Mouse (Mus musculus) hindbrain, embryonic 12.5 days (tissue): ENCODE measurements around the gene Ubald2. TPM values are rescaled to one million over a fixed set of nuclear protein-coding genes. Genes with fewer than 3 reads are reported as not detected.
A peak's percentile ranks its signal among the peaks of the same experiment; 100 is the strongest.

Experiments used
- ATAC-seq: fragments of 200-750 bp; cut with Nextera tagmentation; 2 replicates; pipeline ENCODE4 v1.8.0; 2017; ENCODE audit warnings: moderate TSS enrichment; ENCODE audit not compliant: low FRiP score
- H3K27ac ChIP-seq: fragments of 300-500 bp; sonication (generic); 2 replicates; pipeline ENCODE4 v1.5.1; 2016; ENCODE audit warnings: mild to moderate bottlenecking
- H3K27me3 ChIP-seq: fragments of 300-500 bp; sonication (generic); 2 replicates; pipeline ENCODE4 v1.6.1; 2016; ENCODE audit warnings: mild to moderate bottlenecking
- H3K36me3 ChIP-seq: fragments of 300-500 bp; sonication (generic); 2 replicates; pipeline ENCODE4 v1.6.1; 2016; ENCODE audit warnings: mild to moderate bottlenecking
- H3K4me1 ChIP-seq: fragments of 300-500 bp; sonication (generic); 2 replicates; pipeline ENCODE4 v1.6.1; 2016
- H3K4me2 ChIP-seq: fragments of 300-500 bp; sonication (generic); replicated peaks from 2 replicates; pipeline ENCODE4 v1.6.1; 2016; ENCODE audit warnings: mild to moderate bottlenecking
- H3K4me3 ChIP-seq: fragments of 300-500 bp; sonication (generic); 2 replicates; pipeline ENCODE4 v1.5.1; 2016; ENCODE audit warnings: mild to moderate bottlenecking
- H3K9ac ChIP-seq: fragments of 300-500 bp; sonication (generic); 2 replicates; pipeline ENCODE4 v1.6.1; 2016; ENCODE audit warnings: mild to moderate bottlenecking, moderate library complexity
- H3K9me3 ChIP-seq: fragments of 300-500 bp; sonication (generic); replicated peaks from 2 replicates; pipeline ENCODE4 v1.6.1; 2016; ENCODE audit warnings: mild to moderate bottlenecking
- WGBS: fragments of 180-500 bp; shearing (Covaris S2); methylation state at CpG from one replicate; pipeline ENCODE4 v1.1.7; 2016; 5-methylcytosine and 5-hydroxymethylcytosine counted together
- polyA plus RNA-seq: library from polyadenylated mRNA; unstranded; fragments of >200 nt; fragmentation: Nextera tagmentation; extraction: Ambion mirVana; gene quantifications from 2 replicates; pipeline ENCODE4 v1.2.1, GENCODE M21; 2016

Gene Ubald2
- polyA plus RNA-seq, 1 experiment from 2014 or later: 50.6 TPM

- Histone ChIP-seq H3K4me2 (no peak overlapping the region), H3K9me3 (no peaks in the 10 kb centered on the region), H3K36me3 (peaks cover 32% of the 10 kb centered on the region), H3K9ac (no peak overlapping the region), H3K27ac (no peak overlapping the region), H3K4me3 (no peak overlapping the region), H3K4me1 (peaks cover 33% of the 10 kb centered on the region), H3K27me3 (no peaks in the 10 kb centered on the region)
- ATAC-seq: no peak
- 82% methylated on average over 19 of the region's 19 CpGs for WGBS
Observed at GRCm38 (mm10) chr11:116439269-116440240, 5.7 kb downstream of the Ubald2 start.

GRCm38 (mm10) chr11:116440408-116441068, 6.6 kb downstream of the Ubald2 start:
- Histone ChIP-seq H3K4me2 (no peak overlapping the region), H3K9ac (no peak overlapping the region), H3K27ac (0 out of 2 replicates have a peak overlapping the region, but pooled peaks have one; percentile 35), H3K27me3 (no peaks in the 10 kb centered on the region), H3K4me1 (peaks cover 29% of the 10 kb centered on the region), H3K4me3 (no peak overlapping the region), H3K9me3 (no peaks in the 10 kb centered on the region), H3K36me3 (peaks cover 32% of the 10 kb centered on the region)
- WGBS: 88% methylated on average over 7 of the region's 7 CpGs
- ATAC-seq: no peak

GRCm38 (mm10) chr11:116442129-116442866, 8.4 kb downstream of the Ubald2 start:
- WGBS: 82% methylated on average over 15 of the region's 15 CpGs
- Histone ChIP-seq H3K27me3 (peaks cover 12% of the 10 kb centered on the region), H3K9ac (no peak overlapping the region), H3K4me3 (no peak overlapping the region), H3K4me2 (no peak overlapping the region), H3K27ac (no peak overlapping the region), H3K4me1 (peaks cover 16% of the 10 kb centered on the region), H3K36me3 (peaks cover 16% of the 10 kb centered on the region), H3K9me3 (no peaks in the 10 kb centered on the region)
- no peak for ATAC-seq

- H3K4me2 ChIP-seq: no peak overlapping the region
- no peak overlapping the region for H3K9ac ChIP-seq
- H3K27me3 ChIP-seq: peaks cover 17% of the 10 kb centered on the region
- no peaks in the 10 kb centered on the region for H3K9me3 ChIP-seq
- H3K4me3 ChIP-seq: no peak overlapping the region
- H3K27ac ChIP-seq: no peak overlapping the region
- WGBS: 68% methylated on average over 6 of the region's 6 CpGs
- peaks cover 11% of the 10 kb centered on the region for H3K36me3 ChIP-seq
- no peak for ATAC-seq
- H3K4me1 ChIP-seq: peaks cover 11% of the 10 kb centered on the region
Observed at GRCm38 (mm10) chr11:116442867-116443177, 8.9 kb downstream of the Ubald2 start.

- 91% methylated on average over 6 of the region's 6 CpGs for WGBS
- Histone ChIP-seq H3K4me2 (no peak overlapping the region), H3K36me3 (peaks cover 10% of the 10 kb centered on the region), H3K9ac (no peak overlapping the region), H3K4me3 (no peak overlapping the region), H3K9me3 (no peaks in the 10 kb centered on the region), H3K27me3 (peaks cover 21% of the 10 kb centered on the region), H3K4me1 (peaks cover 11% of the 10 kb centered on the region), H3K27ac (no peak overlapping the region)
- ATAC-seq: no peak
Observed at GRCm38 (mm10) chr11:116443311-116443710, 9.4 kb downstream of the Ubald2 start.

GRCm38 (mm10) chr11:116443935-116444334, 10.0 kb downstream of the Ubald2 start:
- Histone ChIP-seq H3K27me3 (peaks cover 27% of the 10 kb centered on the region), H3K27ac (no peak overlapping the region), H3K36me3 (peaks cover 9% of the 10 kb centered on the region), H3K9ac (no peak overlapping the region; the same call in 1 of the 2 replicates), H3K9me3 (no peaks in the 10 kb centered on the region), H3K4me3 (no peak overlapping the region), H3K4me2 (no peak overlapping the region), H3K4me1 (peaks cover 11% of the 10 kb centered on the region)
- no peak for ATAC-seq
- WGBS: 90% methylated on average over 6 of the region's 6 CpGs

- no peaks in the 10 kb centered on the region for H3K9me3 ChIP-seq
- 36% methylated on average over 15 of the region's 16 CpGs for WGBS
- H3K27ac ChIP-seq: 0 out of 2 replicates have a peak overlapping the region, but pooled peaks have one; percentile 5
- ATAC-seq: peak; percentile 48
- no peak overlapping the region for H3K4me3 ChIP-seq
- no peaks in the 10 kb centered on the region for H3K36me3 ChIP-seq
- peaks cover 8% of the 10 kb centered on the region for H3K4me1 ChIP-seq
- peaks cover 28% of the 10 kb centered on the region for H3K27me3 ChIP-seq
- H3K9ac ChIP-seq: no peak overlapping the region
- H3K4me2 ChIP-seq: peak overlapping the region; percentile 13; the same call in 1 of the 2 replicates
Observed at GRCm38 (mm10) chr11:116445596-116446307, 11.9 kb downstream of the Ubald2 start.

GRCm38 (mm10) chr11:116446308-116446887, 12.5 kb downstream of the Ubald2 start:
- Histone ChIP-seq H3K27ac (no peak overlapping the region), H3K27me3 (peaks cover 28% of the 10 kb centered on the region), H3K4me1 (peaks cover 8% of the 10 kb centered on the region), H3K36me3 (no peaks in the 10 kb centered on the region), H3K4me2 (no peak overlapping the region), H3K9me3 (no peaks in the 10 kb centered on the region), H3K9ac (no peak overlapping the region), H3K4me3 (no peak overlapping the region)
- WGBS: 15% methylated on average over 19 of the region's 19 CpGs
- peak; percentile 6; the same call in 1 of the 2 replicates for ATAC-seq

- Histone ChIP-seq H3K36me3 (no peaks in the 10 kb centered on the region), H3K27me3 (peaks cover 28% of the 10 kb centered on the region), H3K9me3 (no peaks in the 10 kb centered on the region), H3K4me3 (no peak overlapping the region), H3K9ac (no peak overlapping the region), H3K4me2 (no peak overlapping the region), H3K4me1 (peaks cover 8% of the 10 kb centered on the region), H3K27ac (no peak overlapping the region)
- WGBS: 69% methylated on average over 5 of the region's 5 CpGs
- no peak for ATAC-seq
Observed at GRCm38 (mm10) chr11:116447822-116448221, 13.9 kb downstream of the Ubald2 start.

- Histone ChIP-seq H3K4me3 (no peak overlapping the region), H3K27ac (no peak overlapping the region), H3K36me3 (no peaks in the 10 kb centered on the region), H3K27me3 (peaks cover 28% of the 10 kb centered on the region), H3K9me3 (no peaks in the 10 kb centered on the region), H3K4me1 (0 out of 2 replicates have a peak, but pooled peaks cover 5% of the 10 kb centered on the region), H3K9ac (no peak overlapping the region), H3K4me2 (no peak overlapping the region)
- 92% methylated on average over 3 of the region's 3 CpGs for WGBS
- ATAC-seq: no peak
Observed at GRCm38 (mm10) chr11:116449341-116449740, 15.4 kb downstream of the Ubald2 start.

- Histone ChIP-seq H3K27ac (no peak overlapping the region), H3K4me1 (no peaks in the 10 kb centered on the region), H3K27me3 (peaks cover 2% of the 10 kb centered on the region; the same call in 1 of the 2 replicates), H3K4me2 (no peak overlapping the region), H3K4me3 (no peak overlapping the region), H3K36me3 (no peaks in the 10 kb centered on the region), H3K9me3 (no peaks in the 10 kb centered on the region), H3K9ac (no peak overlapping the region)
- no peak for ATAC-seq
- 91% methylated on average over 10 of the region's 10 CpGs for WGBS
Observed at GRCm38 (mm10) chr11:116453889-116454288, 20.0 kb downstream of the Ubald2 start.
